Mouse (Mus musculus) kidney, adult 18-20 months (tissue): ENCODE data around the gene Kpna2.

ENCODE experiments used
- DNase-seq: peaks from one replicate; pipeline ENCODE4 v3.0.0; 2021

Kpna2 gene

GRCm38 (mm10) chr11:106981787-106982186, 17.6 kb downstream of the Kpna2 start:
- DNase-seq = no peak

GRCm38 (mm10) chr11:106980455-106980854, 18.9 kb downstream of the Kpna2 start:
- DNase-seq = peak; percentile 60

- peak; percentile 65 for DNase-seq
Observed at GRCm38 (mm10) chr11:106976194-106976593, 23.1 kb downstream of the Kpna2 start.

GRCm38 (mm10) chr11:106975419-106976177, 23.7 kb downstream of the Kpna2 start:
- no peak for DNase-seq

GRCm38 (mm10) chr11:106974440-106974839, 24.9 kb downstream of the Kpna2 start:
- no peak for DNase-seq

GRCm38 (mm10) chr11:106973016-106973415, 26.3 kb downstream of the Kpna2 start:
- no peak for DNase-seq

- DNase-seq = no peak
Observed at GRCm38 (mm10) chr11:106969798-106970197, 29.5 kb downstream of the Kpna2 start.

- DNase-seq = peak; percentile 45
Observed at GRCm38 (mm10) chr11:106967630-106968029, 31.7 kb downstream of the Kpna2 start.

GRCm38 (mm10) chr11:106965881-106966280, 33.5 kb downstream of the Kpna2 start:
- no peak for DNase-seq

GRCm38 (mm10) chr11:106962310-106962709, 37.0 kb downstream of the Kpna2 start:
- no peak for DNase-seq

GRCm38 (mm10) chr11:106961471-106962081, 37.8 kb downstream of the Kpna2 start:
- DNase-seq = no peak

GRCm38 (mm10) chr11:106959121-106959520, 40.2 kb downstream of the Kpna2 start:
- DNase-seq = no peak

GRCm38 (mm10) chr11:106958407-106959071, 40.8 kb downstream of the Kpna2 start:
- DNase-seq = no peak

- DNase-seq = peak; percentile 72
Observed at GRCm38 (mm10) chr11:106957271-106957980, 41.9 kb downstream of the Kpna2 start.

- DNase-seq = no peak
Observed at GRCm38 (mm10) chr11:106954566-106954965, 44.8 kb downstream of the Kpna2 start.

- DNase-seq = no peak
Observed at GRCm38 (mm10) chr11:106954116-106954515, 45.2 kb downstream of the Kpna2 start.
